Mouse (Mus musculus) MEL (cell line): ENCODE measurements around the gene Ppargc1a.

ENCODE experiments used
- CTCF ChIP-seq, 3 experiments: IDR thresholded peaks in 2 of 3; conservative IDR thresholded peaks in 1 of 3; 2 replicates each; pipeline ENCODE4 v1.5.1; 2011 to 2012; ENCODE audit warnings: low read length in 3 of 3, low read depth in 2 of 3, mild to moderate bottlenecking in 2 of 3, improper control_type of control experiment in 1 of 3, inconsistent platforms in 1 of 3, mixed read lengths in 1 of 3, moderate library complexity in 1 of 3; ENCODE audit not compliant: control insufficient read depth in 1 of 3, insufficient read depth in 1 of 3, poor library complexity in 1 of 3, severe bottlenecking in 1 of 3
- EP300 ChIP-seq, 2 experiments: IDR thresholded peaks; 2 replicates each; pipeline ENCODE4 v1.6.1; 2011; ENCODE audit warnings: improper control_type of control experiment in 2 of 2, low read length in 2 of 2, low read depth in 1 of 2, mild to moderate bottlenecking in 1 of 2
- GABPA ChIP-seq: IDR thresholded peaks from 2 replicates; pipeline ENCODE4 v1.6.1; 2012; ENCODE audit warnings: low read depth, mild to moderate bottlenecking, inconsistent platforms, low read length, improper control_type of control experiment, moderate library complexity
- HCFC1 ChIP-seq: IDR thresholded peaks from 2 replicates; pipeline ENCODE4 v1.6.1; 2012; ENCODE audit warnings: low read depth, mild to moderate bottlenecking, inconsistent platforms, low read length, improper control_type of control experiment, moderate library complexity
- MAX ChIP-seq: IDR thresholded peaks from 2 replicates; pipeline ENCODE4 v1.6.1; 2011; ENCODE audit warnings: low read length, improper control_type of control experiment
- MXI1 ChIP-seq: IDR thresholded peaks from 2 replicates; pipeline ENCODE4 v1.6.1; 2011; ENCODE audit warnings: mild to moderate bottlenecking, low read depth, low read length, improper control_type of control experiment
- NELFE ChIP-seq: IDR thresholded peaks from 2 replicates; pipeline ENCODE4 v1.6.1; 2011; ENCODE audit warnings: low read depth, low read length, improper control_type of control experiment
- POLR2A ChIP-seq, 2 experiments: IDR thresholded peaks; 2 replicates each; pipeline ENCODE4 v1.6.1; 2011 to 2012; ENCODE audit warnings: low read length in 2 of 2, mild to moderate bottlenecking in 2 of 2, control low read depth in 1 of 2, improper control_type of control experiment in 1 of 2, low read depth in 1 of 2, moderate library complexity in 1 of 2; ENCODE audit not compliant: control insufficient read depth in 1 of 2, insufficient read depth in 1 of 2, poor library complexity in 1 of 2
- POLR2AphosphoS2 ChIP-seq: IDR thresholded peaks from 2 replicates; pipeline ENCODE4 v1.6.1; 2011; ENCODE audit warnings: low read length, improper control_type of control experiment
- SIN3A ChIP-seq: IDR thresholded peaks from 2 replicates; pipeline ENCODE4 v1.6.1; 2012; ENCODE audit warnings: low read length, improper control_type of control experiment, inconsistent platforms
- TCF12 ChIP-seq: IDR thresholded peaks from 2 replicates; pipeline ENCODE4 v1.6.1; 2014; ENCODE audit warnings: low read depth, mild to moderate bottlenecking, inconsistent platforms, low read length, improper control_type of control experiment, moderate library complexity
- ZNF384 ChIP-seq: IDR thresholded peaks from 2 replicates; pipeline ENCODE4 v1.6.1; 2012; ENCODE audit warnings: low read depth, mild to moderate bottlenecking, inconsistent platforms, low read length, improper control_type of control experiment

- TF ChIP-seq POLR2AphosphoS2 (no peak), HCFC1 (no peak), GABPA (no peak), MAX (no peak), NELFE (no peak), CTCF (IDR thresholded peaks at IDR 0.05 in 2 of 3, conservative IDR thresholded peaks at IDR 0.05 in 1 of 3; ENCODE audit: control insufficient read depth in 1 of 3, insufficient read depth in 1 of 3, low read depth in 2 of 3, low read length in 3 of 3, poor library complexity in 1 of 3, severe bottlenecking in 1 of 3) (no peak), TCF12 (no peak), ZNF384 (no peak), MXI1 (no peak), SIN3A (no peak), POLR2A (IDR thresholded peaks at IDR 0.05; ENCODE audit: control insufficient read depth in 1 of 2, insufficient read depth in 1 of 2, low read depth in 1 of 2, low read length in 2 of 2, poor library complexity in 1 of 2) (no peak), EP300 (IDR thresholded peaks at IDR 0.05; ENCODE audit: low read depth in 1 of 2, low read length in 2 of 2) (no peak)
Observed at GRCm38 (mm10) chr5:51426406-51426805, 141.1 kb downstream of the Ppargc1a start.
